Mouse (Mus musculus) kidney, adult 2 months (tissue): ENCODE results near the gene Gm20671.
"Not testable (repeated sequence)": the region's sequence is repeated elsewhere in the genome, so short reads cannot be mapped to it uniquely, and the experiment has no call there.

ENCODE experiments used
- CTCF ChIP-seq: fragments of 200-500 bp; conservative IDR thresholded peaks from 2 replicates; pipeline ENCODE4 v1.5.1; 2011; ENCODE audit warnings: low read depth, mild to moderate bottlenecking, control low read depth, low read length, moderate library complexity, mixed read lengths; ENCODE audit not compliant: insufficient read depth, insufficient read length
- POLR2A ChIP-seq: fragments of 200-500 bp; IDR thresholded peaks from one replicate; pipeline ENCODE4 v1.6.1; 2011; ENCODE audit warnings: low read depth, low read length, control low read depth

DNA sequence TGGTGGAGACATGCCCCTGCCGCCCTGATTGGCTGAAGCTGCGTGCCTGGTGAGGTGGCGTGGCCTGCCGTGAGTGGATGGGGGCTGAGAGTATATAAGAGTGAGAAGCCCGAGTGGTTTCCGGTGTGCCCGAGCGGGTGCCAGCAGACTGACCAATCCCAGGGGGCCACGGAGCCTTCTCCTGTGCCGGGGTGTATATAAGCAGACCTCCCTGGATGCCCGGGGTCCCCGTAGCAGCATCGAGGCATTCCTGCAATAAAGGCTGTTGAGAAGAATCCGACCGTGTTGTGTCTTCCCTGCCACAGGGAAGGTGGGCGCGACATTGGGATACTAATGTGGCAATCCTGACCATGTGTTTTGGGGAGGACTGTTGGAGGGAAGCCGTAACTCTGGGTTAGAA is 66.6 kb downstream of the Gm20671 start:
- not testable (repeated sequence) for TF ChIP-seq CTCF, POLR2A
